Mouse (Mus musculus) embryo, embryonic 11.5 days (tissue): Measurements from ENCODE around the gene Dmrta1.
"Not testable (repeated sequence)": the region's sequence is repeated elsewhere in the genome, so short reads cannot be mapped to it uniquely, and the experiment has no call there.

ENCODE experiments used
- DNase-seq: peaks from one replicate; pipeline ENCODE4 v3.0.0-alpha.2; 2012; ENCODE audit warnings: low read depth, low spot score

Gene Dmrta1

DNA sequence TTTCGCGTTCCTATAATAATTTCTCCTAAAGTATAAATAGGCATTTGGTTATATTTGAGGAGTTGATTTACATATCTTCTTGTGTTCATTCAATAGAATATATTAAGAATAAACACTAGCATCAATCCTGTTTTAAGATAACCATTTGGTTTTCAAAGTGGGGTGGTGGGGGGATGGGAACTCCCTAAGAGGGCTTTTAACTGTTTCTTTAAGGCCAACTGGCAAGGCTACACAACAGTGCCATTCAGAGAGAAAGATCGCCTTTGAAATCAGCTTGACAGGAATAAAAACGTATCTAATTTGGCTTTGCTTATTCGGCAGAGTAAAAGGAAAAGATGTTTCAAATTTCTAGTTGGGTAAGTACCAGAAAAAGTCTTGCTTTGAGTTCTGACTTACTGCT, at the start of gene Dmrta1:
Gene Dmrta1, plus strand, starts transcription at position 242 of the 400 bp plus-strand sequence.
- DNase-seq, result no peak

DNA sequence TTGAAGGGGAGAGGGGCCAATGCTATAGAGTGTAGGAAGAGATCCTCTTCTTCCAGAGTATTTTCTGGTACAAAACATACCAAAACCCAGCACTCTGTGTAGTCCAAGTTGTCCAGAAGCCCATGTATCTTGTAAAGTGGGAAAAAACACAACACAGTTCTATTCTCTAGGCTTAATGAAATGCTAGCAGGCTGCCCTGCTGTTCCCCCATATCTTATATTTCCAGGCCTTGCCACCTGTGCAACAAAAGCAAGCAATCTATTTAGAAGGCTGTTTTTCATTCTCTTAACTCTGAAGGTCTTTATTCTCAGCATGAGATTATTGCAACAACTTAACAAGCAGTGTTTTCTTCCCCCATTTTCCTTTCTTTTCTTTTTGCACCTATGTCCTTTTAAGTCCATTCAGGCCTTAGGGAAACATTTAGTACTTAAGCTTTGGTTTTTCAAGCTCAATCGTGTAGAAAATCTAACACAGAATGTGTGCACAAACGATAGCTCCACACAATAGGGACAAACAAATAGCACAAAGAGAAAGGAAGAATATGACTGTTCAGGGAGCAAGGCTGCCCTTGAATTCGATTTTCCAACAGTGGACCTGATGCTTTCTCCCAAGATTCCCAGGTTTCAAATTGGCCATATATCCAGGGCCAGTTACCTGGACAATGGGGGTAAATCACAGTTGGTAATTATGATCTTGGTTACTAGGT, 48.7 kb upstream of the Dmrta1 start:
- no peak for DNase-seq

DNA sequence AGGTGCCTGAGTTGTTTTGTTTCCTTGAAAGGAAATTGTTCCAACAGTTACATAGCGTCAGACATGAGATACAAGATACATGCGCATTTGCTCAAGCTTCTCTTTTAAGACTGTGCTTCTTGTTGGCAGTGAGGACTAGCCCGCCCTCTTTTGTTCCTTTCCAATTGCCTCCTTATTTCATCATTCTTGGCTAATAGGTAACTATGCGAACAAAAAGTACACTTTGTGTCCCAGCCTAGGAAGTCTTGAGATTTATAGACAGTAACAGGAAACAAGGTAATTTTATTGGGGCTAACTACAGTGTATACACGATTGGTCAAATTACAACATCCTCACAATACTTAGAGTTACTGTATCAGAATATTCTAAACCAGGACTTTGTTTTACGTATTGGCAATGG, 47.7 kb upstream of the Dmrta1 start:
- DNase-seq, result no peak

DNA sequence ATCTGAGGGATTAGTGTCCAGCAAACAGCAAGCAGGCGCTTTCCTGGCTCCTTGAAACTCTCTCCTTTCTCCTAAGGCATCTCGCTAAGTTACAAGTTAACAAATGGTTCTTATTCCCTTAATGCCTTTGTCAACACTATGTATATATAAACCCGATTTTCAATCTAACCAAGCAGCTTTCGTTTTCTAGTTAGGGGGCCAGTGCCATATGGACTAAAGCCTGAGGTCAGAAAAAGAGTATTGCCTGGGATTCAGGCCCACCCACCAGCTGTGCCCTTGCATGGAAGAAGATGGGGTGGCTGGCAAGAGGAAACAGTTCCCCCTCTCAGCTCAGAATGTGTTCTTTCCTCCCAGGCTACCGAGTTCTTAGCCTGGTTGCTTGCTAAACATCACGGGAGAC, 40.6 kb upstream of the Dmrta1 start:
- no peak for DNase-seq

DNA sequence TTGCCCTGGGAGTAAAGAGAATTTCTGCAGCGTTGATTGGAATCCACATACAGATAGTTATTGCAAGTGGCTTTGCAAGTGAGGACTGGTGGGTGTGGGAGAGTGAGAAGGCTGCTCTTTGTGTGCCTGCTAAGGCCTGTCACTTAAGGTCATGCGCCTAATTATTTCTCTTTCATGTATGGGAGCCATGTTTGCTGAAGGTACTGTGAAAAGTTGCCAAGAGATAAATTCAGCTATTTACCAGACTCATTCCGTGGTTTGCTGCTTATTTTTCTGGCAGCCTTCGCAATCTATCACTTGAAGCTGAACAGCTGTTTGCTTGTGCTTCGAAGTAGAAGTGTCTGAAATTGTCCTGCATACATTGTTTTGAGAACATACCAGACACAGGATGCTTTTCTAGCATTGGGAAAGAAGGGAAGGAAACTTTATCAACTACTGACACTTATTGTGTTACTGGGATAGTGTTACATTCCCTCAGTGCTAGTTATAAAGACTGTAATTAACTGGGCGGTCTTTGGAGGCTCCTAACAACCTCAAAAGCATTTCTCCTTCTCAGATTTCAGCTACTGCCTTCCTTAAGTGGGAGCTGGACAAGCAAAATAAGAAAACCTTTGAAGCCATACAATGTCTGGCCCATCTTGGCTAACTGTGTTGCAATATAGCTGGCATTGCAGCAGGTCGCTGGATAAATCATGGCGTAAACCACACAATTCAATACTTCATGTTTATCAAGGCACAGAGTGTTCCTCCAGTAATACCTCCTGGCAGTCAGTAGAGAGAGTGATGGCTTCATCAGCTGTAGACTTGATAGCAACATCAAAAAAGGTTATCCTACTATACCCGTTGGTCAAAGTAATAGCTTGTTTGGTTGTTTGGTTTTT, 34.8 kb upstream of the Dmrta1 start:
- no peak for DNase-seq

DNA sequence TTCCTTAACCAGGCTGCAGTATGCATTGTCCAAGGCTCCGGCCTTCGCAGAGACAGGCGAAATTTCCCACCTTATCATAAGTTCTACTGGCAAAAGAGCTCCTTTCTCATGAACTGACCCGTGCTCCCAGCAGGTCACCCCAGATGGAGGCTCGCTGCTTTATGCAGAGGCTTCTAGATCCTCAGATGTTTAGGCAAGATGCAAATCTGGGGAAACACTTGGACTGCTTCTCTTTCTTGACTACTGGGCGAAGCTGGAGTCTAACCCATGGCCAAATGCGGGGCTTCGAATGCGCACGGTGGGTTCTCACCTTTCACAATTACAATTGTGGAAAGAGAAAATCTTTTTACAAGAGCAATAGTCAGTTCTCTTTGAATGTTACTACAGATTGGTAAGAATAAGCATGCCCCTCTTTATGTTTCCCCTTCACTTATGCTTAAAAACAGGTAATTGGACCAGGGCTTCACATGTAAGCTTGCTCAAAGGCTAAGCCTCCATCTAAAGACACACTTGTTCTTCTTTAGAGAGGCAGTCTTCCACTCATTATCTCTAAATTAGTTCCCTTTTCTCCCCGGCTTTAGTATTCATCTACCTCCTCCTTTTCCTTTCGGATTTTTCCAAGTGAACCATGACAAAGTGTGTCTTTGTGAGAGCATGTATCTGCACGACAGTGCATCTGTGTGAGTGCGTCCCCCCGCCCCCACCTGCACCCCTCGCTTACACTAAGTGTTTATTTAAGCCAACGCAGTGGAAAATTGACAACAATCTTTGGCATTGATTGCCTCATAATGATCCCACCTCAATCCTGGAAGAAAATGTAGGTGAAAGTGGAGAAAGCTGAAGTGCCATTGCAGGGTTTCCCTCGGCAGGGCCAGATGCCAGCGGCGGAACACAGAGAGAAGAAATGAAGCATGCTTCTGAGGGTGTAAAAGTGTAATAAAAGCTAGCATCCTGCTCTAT, 28.6 kb upstream of the Dmrta1 start:
- DNase-seq, result no peak

DNA sequence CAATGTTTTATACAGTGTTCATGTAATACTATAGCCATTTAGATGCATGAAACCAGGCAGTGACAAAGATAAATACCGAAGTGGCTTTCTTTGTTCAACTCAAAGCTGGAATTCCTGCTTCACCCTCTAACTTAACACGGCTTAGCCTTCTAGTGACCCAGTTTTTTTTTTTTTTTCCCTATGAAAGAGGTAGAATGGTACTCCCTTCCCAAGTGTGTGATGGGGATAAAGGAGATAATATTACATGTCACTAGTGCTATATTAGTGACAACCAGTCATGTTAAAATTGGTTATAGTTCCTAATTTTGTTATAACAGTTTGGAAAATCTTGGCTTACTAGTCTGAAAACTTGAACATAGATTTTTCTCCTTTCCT, 27.9 kb upstream of the Dmrta1 start:
- DNase-seq, result no peak

DNA sequence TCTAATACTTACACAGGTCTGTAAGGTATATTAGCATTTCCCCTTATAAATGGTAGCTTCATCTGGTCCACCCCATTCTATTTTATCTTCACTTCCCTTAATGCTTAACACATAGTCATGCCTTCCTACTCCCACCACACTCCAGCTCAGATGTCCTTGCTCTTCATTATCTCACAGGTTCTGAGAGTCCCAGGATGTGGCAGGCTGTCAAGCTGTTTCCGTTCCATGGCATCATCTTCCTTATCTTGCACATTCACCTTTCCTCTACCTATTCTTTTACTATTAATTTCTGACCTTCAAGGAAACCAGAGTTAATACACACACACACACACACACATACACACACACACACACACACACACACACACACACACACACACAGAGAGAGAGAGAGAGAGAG, 27.5 kb upstream of the Dmrta1 start:
- DNase-seq, result no peak

DNA sequence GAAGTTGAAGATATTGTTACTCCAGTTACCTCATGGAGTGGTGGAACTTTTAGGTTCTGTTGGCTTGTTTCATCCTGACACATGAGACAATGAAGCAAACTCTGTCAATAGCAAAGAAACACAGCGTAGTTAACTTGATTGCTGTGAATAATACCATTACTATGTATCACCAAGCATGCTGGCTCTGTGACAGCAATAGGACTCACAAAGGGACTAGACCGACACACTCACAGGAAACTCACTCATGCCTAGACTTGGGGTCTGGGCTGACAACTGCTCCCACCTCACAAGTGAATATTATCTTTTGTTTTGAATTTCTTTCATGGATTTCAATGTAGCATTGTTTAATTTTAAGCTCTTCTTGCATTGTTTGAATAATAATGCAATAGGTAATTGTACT, 15.8 kb upstream of the Dmrta1 start:
- no peak for DNase-seq

DNA sequence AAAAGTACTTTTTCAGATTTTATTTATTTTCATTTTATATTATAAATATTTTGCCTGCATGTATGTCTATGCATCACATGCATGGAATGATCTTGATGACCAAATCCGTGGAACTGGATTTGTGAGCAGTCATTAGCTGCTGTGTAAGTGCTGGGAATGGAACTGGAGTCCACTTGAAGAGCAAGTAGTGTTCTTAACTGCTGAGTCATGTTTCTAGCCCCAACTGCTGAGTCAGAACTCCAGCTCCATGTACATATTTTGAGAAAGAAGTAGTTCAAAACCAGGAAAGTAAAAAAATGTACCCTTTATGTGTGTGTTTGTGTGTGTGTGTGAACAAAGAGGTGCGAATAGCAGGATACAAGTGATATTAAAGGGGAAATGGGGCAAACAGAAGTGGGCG, 4.5 kb upstream of the Dmrta1 start:
- DNase-seq, result no peak

DNA sequence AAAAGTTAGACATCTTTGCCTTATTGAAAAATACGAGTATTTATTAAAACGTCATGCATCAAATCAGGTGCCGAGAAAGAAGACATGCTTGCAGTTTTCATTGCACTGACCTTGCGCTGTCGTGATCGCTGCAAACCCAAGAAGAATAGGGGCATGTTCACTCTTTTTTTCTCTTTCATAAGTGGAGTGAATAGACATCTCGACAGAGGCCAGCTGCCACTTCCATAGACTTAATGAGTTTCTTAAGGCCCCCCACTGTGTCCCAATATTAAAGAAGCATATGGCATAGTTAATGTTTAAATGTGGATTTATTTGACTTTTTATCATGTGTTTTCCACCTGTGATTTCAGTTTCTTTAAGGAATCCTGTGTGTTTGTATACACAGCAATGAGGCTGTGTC, 1.3 kb upstream of the Dmrta1 start:
- no peak for DNase-seq

DNA sequence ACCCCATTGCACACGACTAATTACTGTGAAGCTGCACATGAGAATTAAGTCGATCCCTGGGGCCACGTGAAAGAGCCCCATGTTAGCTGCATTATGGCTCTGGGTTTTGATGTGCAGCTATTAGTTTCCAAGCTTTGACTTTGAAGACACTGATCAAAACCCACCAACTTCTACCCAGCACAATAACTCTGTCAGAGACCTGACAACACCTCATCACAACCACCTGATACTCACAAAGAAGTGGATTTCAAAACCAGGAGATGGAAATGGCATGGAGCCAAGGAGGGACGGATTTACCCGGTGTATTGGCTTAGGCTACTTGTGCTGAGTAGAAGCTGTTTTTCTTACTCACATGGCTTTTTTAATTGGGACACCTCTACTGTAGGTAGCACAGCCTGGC, 523 bp upstream of the Dmrta1 start:
- no peak for DNase-seq

DNA sequence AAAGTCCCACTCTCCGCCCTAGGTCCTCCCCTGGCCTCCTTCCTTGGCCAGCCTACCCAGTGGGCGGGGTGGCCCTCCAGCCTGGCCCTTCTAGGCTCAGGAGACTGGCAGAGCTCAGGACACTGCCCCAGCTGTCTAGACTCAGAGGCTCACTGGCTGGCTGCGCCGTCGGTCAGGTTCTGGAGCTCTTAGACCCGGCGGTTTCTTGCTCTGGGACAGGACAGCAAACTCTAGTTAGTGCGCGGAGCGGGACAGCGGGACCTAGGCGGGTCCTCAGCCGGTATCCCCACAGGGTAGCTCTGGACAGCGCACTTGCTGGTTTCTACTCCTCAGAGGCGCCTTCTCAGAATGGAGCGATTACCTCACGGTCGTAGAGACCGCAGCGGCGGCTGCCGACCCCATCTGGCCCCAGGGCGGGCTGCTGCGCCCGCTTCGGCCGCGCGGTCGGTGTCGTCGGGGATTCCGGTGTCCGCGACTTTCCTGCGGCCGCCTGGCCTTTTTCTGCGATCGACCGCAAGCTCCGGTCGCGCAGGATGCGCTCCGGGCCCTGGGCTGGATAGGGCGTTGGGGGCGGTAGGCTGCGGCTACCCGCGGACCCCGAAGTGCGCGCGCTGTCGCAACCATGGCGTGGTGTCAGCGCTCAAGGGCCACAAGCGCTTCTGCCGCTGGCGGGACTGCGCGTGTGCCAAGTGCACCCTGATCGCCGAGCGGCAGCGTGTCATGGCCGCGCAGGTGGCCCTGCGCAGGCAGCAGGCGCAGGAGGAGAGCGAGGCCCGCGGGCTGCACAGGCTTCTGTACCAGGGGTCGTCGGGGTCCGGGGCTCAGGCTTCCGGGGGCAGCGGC, 8.9 kb downstream of the Dmrta1 start:
- DNase-seq, result no peak

DNA sequence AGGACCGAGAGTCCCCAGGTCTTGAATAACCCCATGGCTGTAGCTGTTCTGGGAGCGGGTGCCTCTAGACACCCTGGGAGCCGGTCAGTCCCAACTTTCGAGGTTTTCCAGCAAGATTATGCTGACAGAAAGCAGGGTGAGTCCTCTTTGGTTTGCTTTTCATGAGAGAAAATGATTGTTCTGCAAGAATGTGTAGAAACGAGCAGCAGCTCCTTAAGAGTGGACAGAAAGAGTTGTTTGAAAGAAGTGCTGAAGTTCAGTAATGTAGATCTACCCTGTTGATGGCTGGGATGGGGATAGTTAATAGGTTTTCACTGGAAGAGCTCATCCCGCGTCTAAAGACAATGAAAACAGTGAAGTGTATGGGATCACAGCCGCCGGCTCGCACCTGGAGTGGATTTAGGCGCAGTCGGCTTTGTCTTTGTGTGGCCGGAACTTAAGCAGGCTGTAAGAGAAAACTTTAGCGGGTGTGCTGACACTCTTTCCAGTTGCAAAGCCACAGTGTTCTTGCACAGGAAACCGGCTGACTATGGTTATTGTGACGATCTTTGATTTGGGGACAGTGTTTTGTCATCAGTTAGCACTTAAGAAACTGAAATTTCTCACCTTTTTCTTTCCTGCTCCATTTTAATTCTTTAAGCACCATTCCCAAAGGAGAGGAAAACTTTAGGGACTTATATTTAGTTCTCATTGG, 9.7 kb downstream of the Dmrta1 start:
- no peak for DNase-seq

DNA sequence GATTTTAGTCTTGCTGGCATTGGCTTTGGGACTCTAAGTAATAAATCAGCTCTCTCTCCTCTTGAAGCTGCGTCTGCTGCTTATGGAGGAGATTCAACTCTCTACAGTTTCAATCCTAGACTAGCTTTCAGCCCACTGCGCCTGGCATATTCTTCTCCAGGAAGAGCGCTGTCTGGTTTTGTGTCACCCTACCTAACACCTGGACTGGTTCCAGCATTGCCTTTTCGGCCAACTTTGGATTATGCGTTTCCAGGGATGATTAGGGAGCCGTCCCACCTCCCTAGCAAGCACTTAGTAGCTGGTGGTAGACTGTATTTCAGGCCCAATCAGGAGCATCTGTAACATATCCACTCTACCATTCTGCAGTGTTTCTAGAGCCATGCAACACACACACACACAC, 12.7 kb downstream of the Dmrta1 start:
- no peak for DNase-seq

DNA sequence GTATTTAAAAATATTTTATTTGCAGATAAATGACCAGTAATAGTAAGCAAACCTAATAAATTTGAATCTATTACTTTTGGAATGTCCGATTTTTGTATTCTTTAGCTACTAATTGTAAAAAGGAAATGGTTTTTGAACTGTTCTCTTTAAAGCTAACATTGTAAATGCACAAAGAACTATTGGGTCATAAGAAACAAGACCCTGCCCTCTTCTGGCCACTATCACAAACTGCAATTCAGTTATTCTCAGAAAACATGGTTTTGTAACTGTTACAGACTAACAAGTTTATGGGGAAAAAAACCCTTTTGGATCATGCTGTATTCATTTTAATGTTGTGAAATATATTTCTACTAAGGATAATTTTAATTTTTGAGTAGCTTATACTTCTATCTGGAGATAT, 13.5 kb downstream of the Dmrta1 start:
- no peak for DNase-seq

DNA sequence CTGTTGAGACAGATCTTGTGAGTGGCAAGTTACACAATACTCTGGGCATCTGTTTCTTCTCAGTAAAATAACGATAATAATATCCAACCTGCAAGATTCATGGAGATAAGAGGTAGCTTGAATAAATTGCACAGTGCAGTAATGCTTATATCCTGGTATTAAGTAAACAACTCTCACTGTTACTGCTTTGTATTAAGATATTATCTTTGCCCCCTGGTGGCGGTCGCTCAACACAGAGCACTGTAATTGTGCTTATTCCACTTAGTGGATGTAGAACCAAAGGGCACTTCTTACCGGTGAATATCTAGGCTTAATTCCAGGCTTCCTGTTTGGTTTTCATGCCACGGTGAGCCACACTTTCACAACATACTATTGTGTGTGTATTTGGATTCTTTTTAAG, 16.4 kb downstream of the Dmrta1 start:
- no peak for DNase-seq

DNA sequence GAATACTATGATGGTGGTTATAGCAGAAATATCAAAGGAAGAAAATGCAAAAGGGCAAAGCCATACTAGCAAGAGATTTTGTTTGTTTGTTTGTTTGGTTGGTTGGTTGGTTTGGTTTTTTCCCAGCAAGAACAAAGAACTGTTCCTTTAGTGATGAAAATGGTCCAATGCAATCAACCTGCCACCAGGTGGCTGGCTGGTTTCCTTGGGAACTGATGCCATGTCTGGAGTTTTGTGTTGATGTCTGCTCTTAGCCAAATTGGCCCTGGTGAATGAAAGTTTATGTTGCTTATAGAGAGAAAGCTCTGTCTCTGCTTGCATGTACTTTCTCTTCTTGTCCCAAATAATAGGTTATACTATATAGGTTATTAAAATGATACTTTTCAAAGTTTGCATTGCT, 18.7 kb downstream of the Dmrta1 start:
- DNase-seq, result no peak

DNA sequence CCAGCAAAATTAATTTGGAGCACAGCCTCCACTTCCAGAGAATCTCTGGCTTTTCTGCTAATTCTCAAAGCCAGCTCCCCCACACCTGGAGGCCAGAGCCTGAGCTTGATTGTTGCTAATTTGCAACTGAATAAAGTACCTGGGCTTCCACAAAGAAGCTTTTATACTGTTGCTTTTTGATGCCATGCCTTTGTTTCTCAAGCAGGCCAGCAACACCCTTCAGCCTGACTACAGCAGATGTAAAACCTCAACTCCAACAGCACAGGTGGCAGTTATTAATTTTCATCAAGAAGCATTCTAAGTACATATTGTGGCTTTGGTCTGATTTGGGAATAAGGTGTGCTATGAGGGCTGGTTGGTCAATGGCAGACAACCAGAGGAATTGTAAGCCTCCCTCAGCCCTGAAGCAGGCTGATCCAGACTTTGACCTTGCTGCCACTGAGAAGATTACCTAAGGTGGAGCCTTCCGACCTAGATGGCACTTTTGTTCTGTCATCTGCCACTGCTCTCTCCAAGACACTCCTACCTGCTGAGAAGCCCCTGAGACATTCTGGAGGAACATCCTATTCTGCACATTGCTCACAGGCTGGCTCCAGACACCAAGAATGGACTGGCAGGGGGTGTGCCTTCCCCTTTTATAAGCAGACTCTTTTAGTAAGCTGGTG, 44.4 kb downstream of the Dmrta1 start:
- DNase-seq, result not testable (repeated sequence)
